Mouse (Mus musculus): ENCODE data around the gene Trmo.

Gene Trmo

DNA sequence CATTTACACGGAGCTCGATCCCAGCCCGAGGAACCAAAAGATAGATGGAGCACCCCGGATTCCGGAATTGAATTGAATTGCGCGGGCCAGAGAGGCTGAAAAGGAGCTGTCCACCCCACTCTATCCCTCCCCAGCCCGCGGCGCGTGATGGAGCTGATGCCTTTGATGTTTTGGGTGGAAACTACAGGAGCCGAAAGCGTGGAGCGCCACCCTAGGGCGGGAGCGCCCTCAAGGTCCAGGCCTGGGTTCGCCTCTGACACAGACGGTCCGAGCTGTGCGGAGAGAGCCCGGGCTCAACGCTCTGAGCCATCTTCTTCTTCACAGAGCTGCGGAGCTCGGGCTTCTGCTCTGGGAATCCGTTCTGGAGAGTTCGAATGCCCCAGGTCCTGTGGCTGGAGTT lies 49.7 kb downstream of the Trmo start:
- in situ Hi-C loops (cut with MboI, MseI): no loop called here

- in situ Hi-C loops (cut with MboI, MseI): no loop called here
Observed at GRCm38 (mm10) chr4:46339026-46339425, 50.2 kb downstream of the Trmo start.

DNA sequence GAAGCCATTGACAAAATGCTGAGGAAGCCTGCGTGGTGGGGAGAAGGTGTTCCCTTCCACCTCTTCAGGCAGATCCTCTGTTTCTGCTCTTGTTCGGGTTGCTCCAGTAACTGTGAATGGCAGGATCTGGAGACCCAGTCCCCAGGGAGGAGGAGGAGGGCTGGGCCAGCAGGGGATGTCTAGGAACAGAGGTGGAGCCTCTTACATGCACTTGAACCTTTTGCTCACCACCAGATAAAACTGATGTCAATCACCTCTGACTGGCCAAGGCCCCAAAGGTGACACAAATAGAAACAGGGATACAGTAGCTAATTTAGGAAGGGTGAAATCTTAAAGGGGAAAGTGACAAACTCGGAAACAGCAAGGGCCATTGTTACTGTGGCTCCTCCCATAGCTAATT lies 51.2 kb downstream of the Trmo start:
- in situ Hi-C loops (cut with MboI, MseI): no loop called here

DNA sequence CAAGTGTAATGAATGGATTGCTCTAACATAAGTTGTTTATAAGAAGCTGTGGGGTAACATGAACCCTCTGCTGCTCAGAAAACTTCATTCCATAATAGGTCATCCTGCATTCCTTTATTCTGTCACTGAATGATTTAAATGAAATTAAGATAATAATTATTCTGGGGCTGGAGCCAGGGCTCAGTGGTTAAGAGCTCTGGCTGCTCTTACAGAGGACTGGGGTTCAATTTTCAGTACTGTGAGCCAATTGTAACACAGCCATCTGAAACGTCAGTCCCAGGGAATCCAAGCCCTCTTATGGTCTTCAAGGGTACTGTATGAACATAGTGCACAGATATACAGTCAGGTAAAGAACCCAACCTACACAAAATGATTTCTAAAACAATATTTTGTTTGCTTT lies 53.4 kb downstream of the Trmo start:
- in situ Hi-C loops (cut with MboI, MseI): no loop called here

DNA sequence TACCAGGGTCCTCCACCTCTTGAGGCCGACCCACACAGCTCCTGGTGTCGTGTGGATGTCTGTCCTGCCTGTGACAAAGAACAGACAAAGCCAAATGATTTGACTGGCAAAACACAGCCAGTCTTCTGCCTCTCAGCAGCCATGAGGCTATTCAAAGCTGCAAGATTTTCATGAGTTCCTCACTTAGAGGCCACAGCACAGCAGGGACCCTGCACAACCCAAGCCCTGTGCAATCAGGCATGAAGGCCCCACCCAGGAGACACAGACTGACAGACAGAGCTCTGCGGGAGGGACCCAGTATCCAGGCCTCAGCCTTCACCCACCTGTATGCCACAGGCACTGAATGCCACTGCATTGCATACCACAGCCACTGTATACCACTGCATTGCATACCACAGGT lies 60.3 kb downstream of the Trmo start:
- in situ Hi-C loops (cut with MboI, MseI): no loop called here

Data from T-helper 2 cell (primary cell).